Mouse (Mus musculus) olfactory bulb, adult 2 months (tissue): ENCODE results near the gene Kcnh5. TPM values are rescaled to one million over a fixed set of nuclear protein-coding genes. Genes with fewer than 3 reads are reported as not detected.
A peak's percentile ranks its signal among the peaks of the same experiment; 100 is the strongest.

Experiments
- H3K27ac ChIP-seq: fragments of 200-500 bp; 2 replicates; pipeline ENCODE4 v1.5.1; 2012; ENCODE audit warnings: low read depth, low read length; ENCODE audit not compliant: insufficient read depth
- H3K4me1 ChIP-seq: fragments of 200-500 bp; 2 replicates; pipeline ENCODE4 v1.6.1; 2012; ENCODE audit warnings: low read length; ENCODE audit not compliant: control insufficient read depth, insufficient read depth
- H3K4me3 ChIP-seq: fragments of 200-500 bp; 2 replicates; pipeline ENCODE4 v1.5.1; 2012; ENCODE audit warnings: mild to moderate bottlenecking, low read depth, low read length, moderate library complexity; ENCODE audit not compliant: insufficient read depth
- CTCF ChIP-seq: fragments of 200-500 bp; IDR thresholded peaks from 2 replicates; pipeline ENCODE4 v1.5.1; 2012; ENCODE audit warnings: low read depth, mild to moderate bottlenecking, low read length, moderate library complexity; ENCODE audit not compliant: insufficient read depth
- POLR2A ChIP-seq: fragments of 200-500 bp; IDR thresholded peaks from 2 replicates; pipeline ENCODE4 v1.6.1; 2012; ENCODE audit warnings: mild to moderate bottlenecking, low read depth, low read length, moderate library complexity; ENCODE audit not compliant: insufficient read depth
- WGBS: fragments of 180-500 bp; shearing (Covaris S2); methylation state at CpG from one replicate; pipeline ENCODE4 v1.1.7; 2018; 5-methylcytosine and 5-hydroxymethylcytosine counted together
- polyA plus RNA-seq: library from polyadenylated mRNA; stranded (reverse); fragments of >200 nt; gene quantifications from 2 replicates; pipeline ENCODE4 v1.2.4, GENCODE M21; 2012; ENCODE audit warnings: low replicate concordance; ENCODE audit not compliant: missing spikeins, insufficient read depth, insufficient read length

Gene Kcnh5
- polyA plus RNA-seq, 1 experiment: not detected

GRCm38 (mm10) chr12:75139792-75140191 is 37.3 kb downstream of the Kcnh5 start:
- Histone ChIP-seq H3K27ac (no peak overlapping the region), H3K4me3 (no peak overlapping the region), H3K4me1 (no peaks in the 10 kb centered on the region)
- TF ChIP-seq CTCF (no peak), POLR2A (no peak)
- WGBS: 72% methylated on average over 1 of the region's 1 CpGs

- TF ChIP-seq POLR2A: no peak
- no peak for TF ChIP-seq CTCF
- H3K27ac ChIP-seq: no peak overlapping the region
- no peak overlapping the region for H3K4me3 ChIP-seq
- no peaks in the 10 kb centered on the region for H3K4me1 ChIP-seq
- 71% methylated on average over 5 of the region's 5 CpGs for WGBS
Measured at GRCm38 (mm10) chr12:75091921-75092320, 85.2 kb downstream of the Kcnh5 start.

GRCm38 (mm10) chr12:75090957-75091356 is 86.2 kb downstream of the Kcnh5 start:
- Histone ChIP-seq H3K4me1 (no peaks in the 10 kb centered on the region), H3K4me3 (no peak overlapping the region), H3K27ac (no peak overlapping the region)
- TF ChIP-seq POLR2A (no peak), CTCF (no peak)
- 97% methylated on average over 1 of the region's 1 CpGs for WGBS

- H3K4me1 ChIP-seq: no peaks in the 10 kb centered on the region
- TF ChIP-seq POLR2A (no peak), CTCF (no peak)
- H3K4me3 ChIP-seq: no peak overlapping the region
- H3K27ac ChIP-seq: no peak overlapping the region
- WGBS: 59% methylated on average over 5 of the region's 5 CpGs
Measured at GRCm38 (mm10) chr12:75077175-75077574, 100.0 kb downstream of the Kcnh5 start.

GRCm38 (mm10) chr12:75071043-75071442 is 106.1 kb downstream of the Kcnh5 start:
- H3K27ac ChIP-seq: no peak overlapping the region
- H3K4me3 ChIP-seq: no peak overlapping the region
- WGBS: 95% methylated on average over 2 of the region's 2 CpGs
- H3K4me1 ChIP-seq: no peaks in the 10 kb centered on the region
- TF ChIP-seq POLR2A (no peak), CTCF (no peak)

GRCm38 (mm10) chr12:75062571-75062970 is 114.6 kb downstream of the Kcnh5 start:
- Histone ChIP-seq H3K4me1 (no peaks in the 10 kb centered on the region), H3K4me3 (no peak overlapping the region), H3K27ac (no peak overlapping the region)
- TF ChIP-seq CTCF (no peak), POLR2A (no peak)

- 32% methylated on average over 4 of the region's 4 CpGs for WGBS
- no peaks in the 10 kb centered on the region for H3K4me1 ChIP-seq
- H3K27ac ChIP-seq: peak overlapping the region; percentile 29; the same call in 1 of the 2 replicates
- no peak for TF ChIP-seq POLR2A
- TF ChIP-seq CTCF: no peak
- no peak overlapping the region for H3K4me3 ChIP-seq
Measured at GRCm38 (mm10) chr12:75061731-75062130, 115.4 kb downstream of the Kcnh5 start.

- Histone ChIP-seq H3K4me3 (no peak overlapping the region), H3K4me1 (no peaks in the 10 kb centered on the region), H3K27ac (no peak overlapping the region)
- WGBS: 60% methylated on average over 1 of the region's 1 CpGs
- TF ChIP-seq CTCF (no peak), POLR2A (no peak)
Measured at GRCm38 (mm10) chr12:75053731-75054130, 123.4 kb downstream of the Kcnh5 start.

- 70% methylated on average over 5 of the region's 5 CpGs for whole genome bisulfite sequencing
Measured at GRCm38 (mm10) chr12:75036694-75037093, 140.4 kb downstream of the Kcnh5 start.

GRCm38 (mm10) chr12:75031970-75032864 is 144.9 kb downstream of the Kcnh5 start:
- TF ChIP-seq POLR2A (no peak), CTCF (no peak)
- Histone ChIP-seq H3K4me1 (peaks cover 4% of the 10 kb centered on the region), H3K4me3 (no peak overlapping the region), H3K27ac (no peak overlapping the region)
- 51% methylated on average over 8 of the region's 8 CpGs for WGBS

More at GRCm38 (mm10) chr12:75036694-75037093, 140.4 kb downstream of the Kcnh5 start:
- no peak overlapping the region for H3K4me3 ChIP-seq
- no peak overlapping the region for H3K27ac ChIP-seq
- no peak for TF ChIP-seq CTCF
- no peak for TF ChIP-seq POLR2A
- H3K4me1 ChIP-seq: peaks cover 4% of the 10 kb centered on the region
